Mouse (Mus musculus) stomach, embryonic 15.5 days (tissue): ENCODE measurements around the gene Sgpp1. TPM values are rescaled to one million over a fixed set of nuclear protein-coding genes. Genes with fewer than 3 reads are reported as not detected.

Experiments used
- ATAC-seq: fragments of 200-750 bp; cut with Nextera tagmentation; 2 replicates; pipeline ENCODE4 v1.8.0; 2017; ENCODE audit warnings: low read depth, moderate number of reproducible peaks, moderate TSS enrichment; ENCODE audit not compliant: insufficient read depth, low FRiP score
- H3K27ac ChIP-seq: fragments of 300-500 bp; sonication (generic); 2 replicates; pipeline ENCODE4 v1.5.1; 2015; ENCODE audit warnings: mild to moderate bottlenecking, inconsistent platforms
- H3K27me3 ChIP-seq: fragments of 300-500 bp; sonication (generic); replicated peaks from 2 replicates; pipeline ENCODE4 v1.6.1; 2015; ENCODE audit warnings: inconsistent platforms
- H3K36me3 ChIP-seq: fragments of 300-500 bp; sonication (generic); 2 replicates; pipeline ENCODE4 v1.6.1; 2015; ENCODE audit warnings: inconsistent platforms
- H3K4me1 ChIP-seq: fragments of 300-500 bp; sonication (generic); 2 replicates; pipeline ENCODE4 v1.6.1; 2015; ENCODE audit warnings: inconsistent platforms
- H3K4me2 ChIP-seq: fragments of 300-500 bp; sonication (generic); 2 replicates; pipeline ENCODE4 v1.6.1; 2015; ENCODE audit warnings: mild to moderate bottlenecking, inconsistent platforms
- H3K4me3 ChIP-seq: fragments of 300-500 bp; sonication (generic); replicated peaks from 2 replicates; pipeline ENCODE4 v1.5.1; 2015; ENCODE audit warnings: inconsistent platforms
- H3K9ac ChIP-seq: fragments of 300-500 bp; sonication (generic); 2 replicates; pipeline ENCODE4 v1.6.1; 2015; ENCODE audit warnings: inconsistent platforms
- H3K9me3 ChIP-seq: fragments of 300-500 bp; sonication (generic); 2 replicates; pipeline ENCODE4 v1.6.1; 2016; ENCODE audit warnings: inconsistent platforms
- WGBS: fragments of 180-500 bp; shearing (Covaris S2); methylation state at CpG from one replicate; pipeline ENCODE4 v1.1.7; 2015; 5-methylcytosine and 5-hydroxymethylcytosine counted together
- polyA plus RNA-seq: library from polyadenylated mRNA; unstranded; fragments of >200 nt; fragmentation: Nextera tagmentation; extraction: Ambion mirVana; gene quantifications from 2 replicates; pipeline ENCODE4 v1.2.1, GENCODE M21; 2015

Sgpp1 gene
- polyA plus RNA-seq, result 21.9 and 23.4 TPM in 2 replicates

GRCm38 (mm10) chr12:75735246-75736200 is at the start of gene Sgpp1:
Sgpp1 (minus strand) TSS chr12:75735729.
- ATAC-seq, result peak; percentile 93
- Histone ChIP-seq H3K9me3 (no peaks in the 10 kb centered on the region), H3K36me3 (no peaks in the 10 kb centered on the region), H3K4me1 (0 out of 2 replicates have a peak, but pooled peaks cover 4% of the 10 kb centered on the region), H3K4me2 (peak within 1 kb of the TSS; percentile 91), H3K4me3 (peak within 1 kb of the TSS; percentile 91), H3K27me3 (no peaks in the 10 kb centered on the region), H3K27ac (peak within 1 kb of the TSS; percentile 80), H3K9ac (peak within 1 kb of the TSS; percentile 89)
- under 1% methylated on average over 90 of the region's 105 CpGs for WGBS

DNA sequence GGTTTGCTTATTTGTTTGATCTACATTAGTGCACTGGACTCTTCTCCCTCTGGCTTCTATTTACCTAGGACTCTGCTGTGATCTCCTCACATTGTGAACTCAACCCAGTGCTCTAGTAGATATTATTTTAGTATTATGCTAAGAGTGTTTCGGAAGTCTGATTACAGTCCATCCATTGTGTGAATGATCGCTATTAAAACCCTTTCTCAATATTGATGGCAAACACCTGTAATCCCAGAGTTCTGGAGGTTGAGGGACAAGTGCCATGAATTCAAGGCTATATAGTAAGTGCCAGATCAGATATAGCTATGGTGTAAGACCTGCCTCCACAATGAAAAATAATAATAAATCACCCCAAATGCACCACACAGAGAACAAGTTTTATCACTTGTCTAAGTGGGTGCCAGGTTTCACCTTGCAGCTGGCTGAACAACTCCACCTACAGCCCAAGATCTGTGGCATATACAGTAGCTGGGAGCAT is 48.8 kb upstream of the Sgpp1 start:
- ATAC-seq, result no peak
- H3K36me3 ChIP-seq, result no peaks in the 10 kb centered on the region
- no peaks in the 10 kb centered on the region for H3K9me3 ChIP-seq
- H3K27me3 ChIP-seq, result no peaks in the 10 kb centered on the region; the same call in 1 of the 2 replicates
- no peak overlapping the region for H3K27ac ChIP-seq
- no peak overlapping the region for H3K4me2 ChIP-seq
- H3K4me1 ChIP-seq, result no peaks in the 10 kb centered on the region
- H3K4me3 ChIP-seq, result no peak overlapping the region
- no peak overlapping the region for H3K9ac ChIP-seq
- 76% methylated on average over 2 of the region's 2 CpGs for WGBS

- Histone ChIP-seq H3K27me3 (no peaks in the 10 kb centered on the region; the same call in 1 of the 2 replicates), H3K36me3 (no peaks in the 10 kb centered on the region), H3K4me3 (no peak overlapping the region), H3K9me3 (no peaks in the 10 kb centered on the region), H3K4me1 (no peaks in the 10 kb centered on the region), H3K4me2 (no peak overlapping the region), H3K9ac (no peak overlapping the region), H3K27ac (no peak overlapping the region)
- WGBS, result 81% methylated on average over 7 of the region's 7 CpGs
- ATAC-seq, result no peak
These were observed 46.5 kb upstream of the Sgpp1 start for GRCm38 (mm10) chr12:75781995-75782394.

GRCm38 (mm10) chr12:75781445-75781844 is 45.9 kb upstream of the Sgpp1 start:
- H3K4me1 ChIP-seq, result no peaks in the 10 kb centered on the region
- H3K27ac ChIP-seq, result no peak overlapping the region
- no peaks in the 10 kb centered on the region for H3K36me3 ChIP-seq
- no peak for ATAC-seq
- no peaks in the 10 kb centered on the region for H3K9me3 ChIP-seq
- no peak overlapping the region for H3K4me2 ChIP-seq
- no peak overlapping the region for H3K9ac ChIP-seq
- H3K4me3 ChIP-seq, result no peak overlapping the region
- no peaks in the 10 kb centered on the region; the same call in 1 of the 2 replicates for H3K27me3 ChIP-seq

GRCm38 (mm10) chr12:75772424-75773034 is 37.0 kb upstream of the Sgpp1 start:
- Histone ChIP-seq H3K9ac (no peak overlapping the region), H3K4me1 (no peaks in the 10 kb centered on the region), H3K9me3 (no peaks in the 10 kb centered on the region), H3K4me3 (no peak overlapping the region), H3K27me3 (no peaks in the 10 kb centered on the region), H3K4me2 (no peak overlapping the region), H3K27ac (no peak overlapping the region), H3K36me3 (no peaks in the 10 kb centered on the region)
- 18% methylated on average over 3 of the region's 3 CpGs for WGBS
- no peak for ATAC-seq

GRCm38 (mm10) chr12:75771410-75771809 is 35.9 kb upstream of the Sgpp1 start:
- no peaks in the 10 kb centered on the region for H3K9me3 ChIP-seq
- no peak overlapping the region for H3K9ac ChIP-seq
- 0 out of 2 replicates have a peak, but pooled peaks cover 3% of the 10 kb centered on the region for H3K4me1 ChIP-seq
- H3K36me3 ChIP-seq, result no peaks in the 10 kb centered on the region
- H3K4me2 ChIP-seq, result no peak overlapping the region
- no peak overlapping the region for H3K27ac ChIP-seq
- no peak overlapping the region for H3K4me3 ChIP-seq
- H3K27me3 ChIP-seq, result no peaks in the 10 kb centered on the region
- ATAC-seq, result peak; percentile 68; the same call in 1 of the 2 replicates
- 37% methylated on average over 3 of the region's 3 CpGs for WGBS

DNA sequence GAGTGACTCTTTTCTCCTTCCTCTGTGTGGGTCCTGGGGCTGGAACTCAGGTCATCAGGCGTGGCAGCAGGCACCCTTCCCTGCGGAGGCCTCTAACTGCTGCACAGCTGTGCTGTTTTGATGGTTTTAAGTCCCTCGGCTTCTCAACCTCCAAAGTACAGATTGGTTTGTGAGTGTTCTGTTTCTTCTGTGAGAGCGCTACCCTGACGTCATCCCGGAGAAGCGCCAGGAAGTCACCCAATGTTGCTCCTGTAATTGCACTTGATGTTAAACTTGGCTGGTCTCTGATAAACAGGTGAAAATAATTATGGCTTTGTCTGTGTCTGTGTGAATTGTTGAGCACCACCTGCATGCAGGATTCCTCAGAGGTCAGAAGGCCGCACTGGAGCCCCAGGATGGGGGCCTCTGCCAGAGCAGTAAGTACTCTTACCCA is 31.4 kb upstream of the Sgpp1 start:
- Histone ChIP-seq H3K4me1 (0 out of 2 replicates have a peak, but pooled peaks cover 3% of the 10 kb centered on the region), H3K4me2 (no peak overlapping the region), H3K9me3 (no peaks in the 10 kb centered on the region), H3K36me3 (no peaks in the 10 kb centered on the region), H3K4me3 (no peak overlapping the region), H3K9ac (no peak overlapping the region), H3K27ac (no peak overlapping the region), H3K27me3 (no peaks in the 10 kb centered on the region)
- 45% methylated on average over 8 of the region's 8 CpGs for WGBS
- ATAC-seq, result no peak

GRCm38 (mm10) chr12:75766395-75766794 is 30.9 kb upstream of the Sgpp1 start:
- H3K4me3 ChIP-seq, result no peak overlapping the region
- H3K4me2 ChIP-seq, result no peak overlapping the region
- 50% methylated on average over 6 of the region's 6 CpGs for WGBS
- H3K27ac ChIP-seq, result no peak overlapping the region
- H3K9me3 ChIP-seq, result no peaks in the 10 kb centered on the region
- H3K9ac ChIP-seq, result no peak overlapping the region
- H3K4me1 ChIP-seq, result 0 out of 2 replicates have a peak, but pooled peaks cover 3% of the 10 kb centered on the region
- no peaks in the 10 kb centered on the region for H3K36me3 ChIP-seq
- no peaks in the 10 kb centered on the region for H3K27me3 ChIP-seq
- no peak for ATAC-seq

DNA sequence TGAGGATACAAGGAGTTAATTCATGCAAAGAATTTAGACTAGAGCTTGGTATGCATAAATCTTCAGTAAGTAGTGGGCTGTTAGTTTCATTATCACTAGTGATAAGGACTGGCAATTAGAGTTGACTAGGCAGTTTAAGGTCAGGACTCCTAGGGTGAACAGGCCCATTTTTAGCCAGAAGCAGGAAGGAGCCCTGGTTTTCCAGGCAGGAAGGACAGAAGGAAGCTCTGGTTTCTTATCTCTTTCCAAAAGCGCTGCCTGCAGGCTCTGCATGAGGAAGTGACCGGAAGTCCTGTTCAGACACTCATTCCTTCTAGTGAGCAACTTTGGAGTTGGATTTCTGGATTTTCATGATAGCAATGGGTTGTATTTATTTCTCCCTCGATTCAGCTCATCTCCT is 30.2 kb upstream of the Sgpp1 start:
- H3K27me3 ChIP-seq, result no peaks in the 10 kb centered on the region
- H3K9me3 ChIP-seq, result no peaks in the 10 kb centered on the region
- no peak overlapping the region for H3K4me3 ChIP-seq
- ATAC-seq, result no peak
- 51% methylated on average over 3 of the region's 3 CpGs for WGBS
- no peak overlapping the region for H3K27ac ChIP-seq
- H3K4me2 ChIP-seq, result no peak overlapping the region
- H3K36me3 ChIP-seq, result no peaks in the 10 kb centered on the region
- H3K9ac ChIP-seq, result no peak overlapping the region
- H3K4me1 ChIP-seq, result 0 out of 2 replicates have a peak, but pooled peaks cover 3% of the 10 kb centered on the region

DNA sequence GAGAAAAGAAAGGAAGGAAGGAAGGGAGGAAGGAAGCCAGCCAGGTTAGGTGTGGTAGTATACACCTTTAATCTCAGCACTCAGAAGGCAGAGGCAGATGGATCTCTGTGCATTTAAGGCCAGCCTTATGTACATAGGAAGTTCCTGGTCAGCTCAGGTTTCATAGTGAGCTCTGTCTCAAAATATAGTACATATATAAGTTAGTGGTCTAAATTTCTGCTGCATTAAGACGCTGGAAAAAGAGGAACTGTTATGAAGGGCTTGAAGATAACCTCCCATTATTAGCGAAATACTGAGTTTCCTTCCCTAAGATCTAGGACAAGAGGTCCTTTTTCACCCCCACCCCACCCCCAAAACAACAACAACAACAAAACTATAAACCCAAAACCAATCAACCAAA is 20.9 kb upstream of the Sgpp1 start:
- H3K27ac ChIP-seq, result no peak overlapping the region
- no peaks in the 10 kb centered on the region for H3K27me3 ChIP-seq
- H3K4me1 ChIP-seq, result no peaks in the 10 kb centered on the region
- no peak for ATAC-seq
- 81% methylated on average over 2 of the region's 2 CpGs for WGBS
- no peak overlapping the region for H3K9ac ChIP-seq
- H3K9me3 ChIP-seq, result no peaks in the 10 kb centered on the region
- H3K4me3 ChIP-seq, result no peak overlapping the region
- no peaks in the 10 kb centered on the region for H3K36me3 ChIP-seq
- no peak overlapping the region for H3K4me2 ChIP-seq

- H3K27ac ChIP-seq, result no peak overlapping the region
- no peak overlapping the region for H3K4me3 ChIP-seq
- no peaks in the 10 kb centered on the region for H3K4me1 ChIP-seq
- H3K27me3 ChIP-seq, result no peaks in the 10 kb centered on the region
- H3K4me2 ChIP-seq, result no peak overlapping the region
- ATAC-seq, result no peak
- no peaks in the 10 kb centered on the region for H3K36me3 ChIP-seq
- H3K9me3 ChIP-seq, result no peaks in the 10 kb centered on the region
- 85% methylated on average over 8 of the region's 8 CpGs for WGBS
- H3K9ac ChIP-seq, result no peak overlapping the region
These were observed 18.2 kb upstream of the Sgpp1 start for GRCm38 (mm10) chr12:75753730-75754129.

GRCm38 (mm10) chr12:75752077-75752476 is 16.5 kb upstream of the Sgpp1 start:
- H3K4me1 ChIP-seq, result no peaks in the 10 kb centered on the region
- ATAC-seq, result no peak
- no peaks in the 10 kb centered on the region for H3K36me3 ChIP-seq
- no peaks in the 10 kb centered on the region for H3K9me3 ChIP-seq
- 61% methylated on average over 3 of the region's 3 CpGs for WGBS
- H3K4me2 ChIP-seq, result no peak overlapping the region
- no peak overlapping the region for H3K27ac ChIP-seq
- H3K9ac ChIP-seq, result no peak overlapping the region
- no peaks in the 10 kb centered on the region for H3K27me3 ChIP-seq
- no peak overlapping the region for H3K4me3 ChIP-seq
